Mouse (Mus musculus) olfactory bulb, adult 2 months (tissue): ENCODE data around the gene Cabp7. TPM values are rescaled to one million over a fixed set of nuclear protein-coding genes. Genes with fewer than 3 reads are reported as not detected.

Experiments
- H3K27ac ChIP-seq: fragments of 200-500 bp; 2 replicates; pipeline ENCODE4 v1.5.1; 2012; ENCODE audit warnings: low read depth, low read length; ENCODE audit not compliant: insufficient read depth
- H3K4me1 ChIP-seq: fragments of 200-500 bp; 2 replicates; pipeline ENCODE4 v1.6.1; 2012; ENCODE audit warnings: low read length; ENCODE audit not compliant: control insufficient read depth, insufficient read depth
- H3K4me3 ChIP-seq: fragments of 200-500 bp; 2 replicates; pipeline ENCODE4 v1.5.1; 2012; ENCODE audit warnings: mild to moderate bottlenecking, low read depth, low read length, moderate library complexity; ENCODE audit not compliant: insufficient read depth
- CTCF ChIP-seq: fragments of 200-500 bp; IDR thresholded peaks from 2 replicates; pipeline ENCODE4 v1.5.1; 2012; ENCODE audit warnings: low read depth, mild to moderate bottlenecking, low read length, moderate library complexity; ENCODE audit not compliant: insufficient read depth
- POLR2A ChIP-seq: fragments of 200-500 bp; IDR thresholded peaks from 2 replicates; pipeline ENCODE4 v1.6.1; 2012; ENCODE audit warnings: mild to moderate bottlenecking, low read depth, low read length, moderate library complexity; ENCODE audit not compliant: insufficient read depth
- WGBS: fragments of 180-500 bp; shearing (Covaris S2); methylation state at CpG from one replicate; pipeline ENCODE4 v1.1.7; 2018; 5-methylcytosine and 5-hydroxymethylcytosine counted together
- polyA plus RNA-seq: library from polyadenylated mRNA; stranded (reverse); fragments of >200 nt; gene quantifications from 2 replicates; pipeline ENCODE4 v1.2.4, GENCODE M21; 2012; ENCODE audit warnings: low replicate concordance; ENCODE audit not compliant: missing spikeins, insufficient read depth, insufficient read length

Gene Cabp7
- not detected in 2 replicates for polyA plus RNA-seq

DNA sequence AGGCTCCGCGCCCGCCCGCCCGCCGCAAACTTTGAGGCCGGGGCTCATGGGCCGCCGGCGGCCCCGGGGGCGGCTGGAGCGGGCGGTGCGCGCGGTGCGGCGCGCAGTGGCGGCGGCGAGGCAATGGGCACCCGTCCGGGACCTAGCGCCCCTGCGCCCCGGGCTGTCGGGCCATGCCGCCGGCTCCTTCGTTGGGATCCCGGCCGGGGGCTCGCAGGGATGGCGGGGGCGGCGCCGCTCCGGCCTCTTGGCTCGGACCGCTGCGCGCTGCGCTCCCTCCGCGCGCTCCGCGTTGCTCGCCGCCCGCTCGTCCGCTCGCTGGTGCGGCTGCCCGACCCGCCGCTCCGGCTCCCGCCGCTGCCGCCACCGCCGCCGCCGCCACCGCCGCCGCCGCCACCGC lies at the start of gene Cabp7:
Gene Cabp7 (minus strand): TSS at position 46 of the 400 bp plus-strand sequence.
- H3K27ac ChIP-seq = no peak within 1 kb of the TSS
- TF ChIP-seq POLR2A (no peak), CTCF (no peak)
- WGBS = 5% methylated on average over 62 of the region's 73 CpGs
- H3K4me3 ChIP-seq = peak within 1 kb of the TSS; percentile 54
- peaks cover 14% of the 10 kb centered on the region for H3K4me1 ChIP-seq

DNA sequence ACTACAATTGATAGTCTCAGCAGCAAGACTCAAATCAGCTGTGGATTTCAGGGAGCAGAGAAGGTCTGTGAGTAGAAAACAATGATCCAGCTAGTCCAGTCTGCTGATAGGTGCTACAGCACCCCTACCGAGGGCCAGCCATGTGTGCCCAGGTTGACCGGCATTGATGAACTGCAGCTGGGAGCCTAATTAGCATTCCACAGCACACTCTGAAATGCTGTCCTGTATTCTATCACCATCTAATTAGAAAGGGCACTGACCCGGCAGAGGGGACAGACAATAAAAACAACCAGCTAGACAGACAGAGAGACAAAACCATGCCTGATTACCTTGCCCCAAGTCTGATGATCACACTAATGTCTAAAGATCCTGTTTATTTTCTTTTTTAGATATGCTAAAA lies 46.4 kb upstream of the Cabp7 start:
- Histone ChIP-seq H3K27ac (no peak overlapping the region), H3K4me1 (no peaks in the 10 kb centered on the region), H3K4me3 (no peak overlapping the region)
- 55% methylated on average over 3 of the region's 3 CpGs for WGBS
- TF ChIP-seq POLR2A = no peak
- no peak for TF ChIP-seq CTCF

DNA sequence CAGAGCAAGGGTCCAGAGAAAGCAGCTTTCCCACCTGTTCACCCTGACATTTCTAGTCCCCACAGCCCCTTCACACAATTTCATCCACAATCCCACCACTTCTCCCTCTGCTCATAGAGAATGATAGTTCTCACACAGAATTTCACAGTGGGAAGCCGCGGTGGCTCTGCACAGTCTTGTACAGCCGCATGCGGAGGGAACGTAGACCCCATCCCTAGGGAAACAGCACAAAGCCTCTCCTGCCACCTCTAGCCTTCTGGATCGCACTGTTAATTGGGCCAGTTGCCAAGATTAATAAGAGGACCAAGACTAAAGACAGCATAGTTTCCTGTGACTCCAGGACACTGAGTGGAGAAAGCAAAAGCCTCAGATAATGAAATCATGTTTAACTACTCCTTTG lies 45.0 kb upstream of the Cabp7 start:
- Histone ChIP-seq H3K4me1 (no peaks in the 10 kb centered on the region), H3K27ac (no peak overlapping the region), H3K4me3 (no peak overlapping the region)
- 62% methylated on average over 6 of the region's 6 CpGs for WGBS
- TF ChIP-seq POLR2A = no peak

DNA sequence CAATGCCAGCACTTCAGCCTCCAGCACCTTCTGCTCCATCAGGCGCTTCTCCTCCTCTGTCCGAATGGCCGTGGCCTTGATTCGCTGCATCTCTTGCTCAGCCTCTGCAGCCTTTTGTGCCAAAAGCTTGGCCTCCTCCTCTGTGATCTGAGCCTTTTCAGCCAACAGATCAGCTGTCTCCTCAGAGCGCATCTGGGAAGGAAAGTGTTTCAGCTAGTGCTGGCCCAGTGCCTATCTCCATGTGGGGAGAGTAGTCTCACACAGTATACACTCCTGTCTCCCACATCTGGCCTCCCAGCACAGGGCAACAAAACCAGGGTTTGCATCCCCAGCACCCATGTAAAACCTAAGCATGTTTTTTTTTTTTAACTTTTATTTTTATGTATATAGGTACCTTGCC lies 43.1 kb upstream of the Cabp7 start:
- TF ChIP-seq POLR2A = no peak
- TF ChIP-seq CTCF = no peak
- no peak overlapping the region for H3K27ac ChIP-seq
- WGBS = 76% methylated on average over 5 of the region's 5 CpGs

DNA sequence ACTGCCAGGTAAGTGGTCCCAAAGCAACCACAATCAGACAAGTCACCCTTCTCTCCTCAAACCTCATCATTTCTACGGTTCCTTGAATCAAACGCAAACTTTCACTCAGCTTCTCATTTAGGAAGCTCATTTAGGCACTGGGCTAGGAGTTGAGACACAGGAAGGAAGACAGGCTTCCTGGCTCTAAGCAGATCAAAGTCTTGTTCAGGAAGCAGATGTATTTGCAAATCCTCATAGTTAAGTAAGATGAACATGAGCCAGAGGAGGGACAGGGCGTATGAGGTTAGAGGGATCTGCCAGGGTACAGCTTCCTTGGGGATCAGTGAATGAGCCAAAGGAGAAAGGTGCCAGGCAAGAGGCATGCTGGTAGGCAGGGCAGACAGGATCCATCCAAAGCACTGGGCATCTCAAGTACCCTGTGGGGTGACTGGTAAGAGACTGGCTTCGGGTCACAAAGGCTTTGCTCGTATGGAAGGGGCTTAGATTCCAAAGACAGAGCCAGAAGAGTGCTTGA lies 38.1 kb upstream of the Cabp7 start:
- Histone ChIP-seq H3K4me3 (no peak overlapping the region), H3K27ac (no peak overlapping the region), H3K4me1 (no peaks in the 10 kb centered on the region)
- WGBS = 84% methylated on average over 5 of the region's 5 CpGs
- TF ChIP-seq POLR2A (no peak), CTCF (no peak)

More for the DNA sequence above, 43.1 kb upstream of the Cabp7 start:
- Histone ChIP-seq H3K4me1 (no peaks in the 10 kb centered on the region), H3K4me3 (no peak overlapping the region)

DNA sequence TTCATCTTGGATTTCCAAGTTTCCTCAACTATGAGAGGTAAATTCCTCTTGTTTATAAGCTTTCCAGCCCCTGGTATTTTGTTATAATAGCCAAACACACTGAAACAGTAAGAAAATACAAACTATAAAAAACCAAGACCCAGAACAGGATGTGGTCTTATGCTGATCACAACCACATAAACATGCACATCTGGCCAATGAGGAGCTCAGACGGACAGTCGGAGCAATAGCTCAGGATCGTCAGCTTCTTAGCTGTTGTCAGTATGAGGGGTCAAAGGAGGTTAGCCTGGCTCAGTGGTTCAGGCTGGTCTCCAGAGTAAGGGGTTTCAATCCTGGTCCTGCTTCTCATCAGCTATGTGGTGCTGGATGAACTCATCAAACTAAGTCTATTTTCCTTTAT lies 36.5 kb upstream of the Cabp7 start:
- H3K4me1 ChIP-seq = no peaks in the 10 kb centered on the region
- H3K4me3 ChIP-seq = no peak overlapping the region
- TF ChIP-seq POLR2A (no peak), CTCF (no peak)
- no peak overlapping the region for H3K27ac ChIP-seq
- 96% methylated on average over 3 of the region's 3 CpGs for WGBS

DNA sequence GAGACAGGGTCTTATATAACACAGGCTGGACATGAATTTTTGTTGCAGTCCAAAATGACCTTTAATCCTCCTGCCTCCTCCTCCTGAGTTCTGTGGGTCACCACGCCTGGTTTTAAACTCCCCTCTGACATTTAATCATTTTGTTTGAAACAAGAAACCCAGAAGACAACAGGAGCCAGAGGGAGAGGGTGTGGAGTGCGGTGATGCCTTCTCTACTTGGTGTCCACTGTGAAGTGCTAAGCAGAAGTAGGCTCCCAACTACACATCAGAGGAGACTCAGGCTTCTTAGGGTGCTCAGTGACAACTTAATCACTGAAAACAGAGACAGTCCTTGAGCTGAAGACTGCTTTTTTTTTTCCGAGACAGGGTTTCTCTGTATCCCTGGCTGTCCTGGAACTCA lies 34.3 kb upstream of the Cabp7 start:
- WGBS = 92% methylated on average over 3 of the region's 3 CpGs
- TF ChIP-seq POLR2A = no peak
- Histone ChIP-seq H3K27ac (no peak overlapping the region), H3K4me1 (no peaks in the 10 kb centered on the region), H3K4me3 (no peak overlapping the region)

DNA sequence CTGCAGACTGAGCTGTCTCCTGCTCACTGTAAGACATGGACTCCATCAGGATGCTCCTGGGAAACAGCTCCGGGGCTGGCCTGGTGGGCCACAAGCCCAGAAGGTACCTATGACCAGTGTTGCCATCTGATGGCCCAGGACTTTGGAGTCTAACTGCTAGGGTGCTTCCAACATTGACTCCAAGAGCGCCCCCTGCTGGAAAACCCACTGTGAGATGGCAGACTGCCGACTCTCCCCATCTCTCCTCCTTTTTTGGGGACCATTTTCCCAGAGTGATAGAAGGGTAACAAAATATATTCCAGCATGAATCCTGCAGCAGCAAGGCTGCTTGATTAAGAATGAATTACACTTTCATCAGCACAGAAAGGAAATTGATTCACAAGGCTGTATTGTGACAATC lies 26.3 kb upstream of the Cabp7 start:
- Histone ChIP-seq H3K4me3 (no peak overlapping the region), H3K4me1 (peaks cover 3% of the 10 kb centered on the region; the same call in 1 of the 2 replicates), H3K27ac (no peak overlapping the region)
- TF ChIP-seq CTCF = peak; percentile 66
- no peak for TF ChIP-seq POLR2A
- WGBS = 41% methylated on average over 3 of the region's 3 CpGs

DNA sequence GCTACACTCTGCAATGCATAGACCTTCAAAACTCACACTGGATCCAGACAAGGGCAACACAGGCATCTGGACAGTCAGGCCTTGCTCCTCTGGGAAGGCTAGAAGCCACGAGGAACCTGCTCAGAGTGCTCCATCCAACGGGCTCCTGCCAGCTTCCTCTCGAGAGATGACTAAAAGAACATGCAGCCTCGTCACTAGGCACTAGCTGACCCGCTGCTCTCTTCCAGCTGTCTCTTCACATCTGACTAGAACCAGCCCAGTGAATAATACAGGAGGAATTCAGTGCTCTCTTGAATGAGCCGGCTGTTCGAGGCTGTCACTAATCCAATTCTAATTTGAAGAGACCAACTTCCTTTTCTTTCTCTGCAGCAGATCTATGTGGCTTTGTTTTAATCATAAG lies 25.2 kb upstream of the Cabp7 start:
- Histone ChIP-seq H3K27ac (no peak overlapping the region), H3K4me3 (no peak overlapping the region), H3K4me1 (peaks cover 3% of the 10 kb centered on the region; the same call in 1 of the 2 replicates)
- TF ChIP-seq POLR2A = no peak
- TF ChIP-seq CTCF = no peak
- 71% methylated on average over 7 of the region's 7 CpGs for WGBS

DNA sequence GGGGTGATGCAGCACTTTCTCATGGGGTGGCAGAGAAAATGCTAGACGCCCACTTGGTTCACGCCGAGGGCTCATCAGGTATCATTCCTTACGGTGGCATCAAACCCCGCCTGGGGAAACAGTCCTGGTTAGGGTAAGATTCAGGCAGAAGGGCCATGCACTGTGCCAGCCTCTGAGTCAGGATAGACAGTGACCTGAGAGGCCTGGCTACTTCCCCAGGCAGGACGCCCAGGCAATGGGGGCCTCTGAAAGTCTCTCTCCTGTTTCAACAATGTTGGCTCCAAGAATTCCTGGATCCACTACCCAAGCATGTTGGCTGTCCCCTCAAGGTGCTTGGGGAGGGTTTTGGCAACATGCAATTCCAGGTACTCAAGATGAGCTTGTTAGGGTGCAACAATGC lies 23.3 kb upstream of the Cabp7 start:
- H3K4me3 ChIP-seq = no peak overlapping the region
- H3K27ac ChIP-seq = no peak overlapping the region
- no peak; the same call in 1 of the 2 replicates for TF ChIP-seq POLR2A
- no peak for TF ChIP-seq CTCF
- H3K4me1 ChIP-seq = peaks cover 6% of the 10 kb centered on the region
- WGBS = 92% methylated on average over 6 of the region's 6 CpGs
